Mouse (Mus musculus) heart, embryonic 16.5 days (tissue): ENCODE results near the gene Arhgef17. TPM values are rescaled to one million over a fixed set of nuclear protein-coding genes. Genes with fewer than 3 reads are reported as not detected.

Source experiments
- ATAC-seq: fragments of 200-750 bp; cut with Nextera tagmentation; replicated peaks from 2 replicates; pipeline ENCODE4 v1.8.0; 2017; ENCODE audit warnings: moderate number of reproducible peaks; ENCODE audit not compliant: insufficient read depth, low FRiP score; ENCODE audit errors: extremely low read depth
- H3K27ac ChIP-seq: fragments of 300-500 bp; sonication (generic); 2 replicates; pipeline ENCODE4 v1.5.1; 2014; ENCODE audit warnings: mild to moderate bottlenecking, low read length, control low read depth, moderate library complexity
- H3K27me3 ChIP-seq: fragments of 300-500 bp; sonication (generic); 2 replicates; pipeline ENCODE4 v1.6.1; 2014; ENCODE audit warnings: low read length, mixed read lengths; ENCODE audit not compliant: control insufficient read depth, insufficient read depth
- H3K36me3 ChIP-seq: fragments of 300-500 bp; sonication (generic); 2 replicates; pipeline ENCODE4 v1.6.1; 2014; ENCODE audit not compliant: control insufficient read depth, insufficient read depth
- H3K4me1 ChIP-seq: fragments of 300-500 bp; sonication (generic); 2 replicates; pipeline ENCODE4 v1.6.1; 2014; ENCODE audit warnings: low read length, mixed read lengths; ENCODE audit not compliant: control insufficient read depth, insufficient read depth
- H3K4me2 ChIP-seq: fragments of 300-500 bp; sonication (generic); 2 replicates; pipeline ENCODE4 v1.6.1; 2014; ENCODE audit warnings: low read depth, mild to moderate bottlenecking, control low read depth, low read length
- H3K4me3 ChIP-seq: fragments of 300-500 bp; sonication (generic); 2 replicates; pipeline ENCODE4 v1.5.1; 2014; ENCODE audit warnings: mild to moderate bottlenecking, control low read depth, low read length
- H3K9ac ChIP-seq: fragments of 300-500 bp; sonication (generic); 2 replicates; pipeline ENCODE4 v1.6.1; 2014; ENCODE audit warnings: low read length, control low read depth
- H3K9me3 ChIP-seq: fragments of 300-500 bp; sonication (generic); replicated peaks from 2 replicates; pipeline ENCODE4 v1.6.1; 2016; ENCODE audit warnings: low read length; ENCODE audit not compliant: control insufficient read depth
- WGBS: fragments of 180-500 bp; shearing (Covaris S2); extraction: QIAGEN DNeasy Blood & Tissue Kit; methylation state at CpG from one replicate; pipeline ENCODE4 v1.1.7; 2014; 5-methylcytosine and 5-hydroxymethylcytosine counted together
- polyA plus RNA-seq: library from polyadenylated mRNA; unstranded; fragments of >200 nt; fragmentation: Nextera tagmentation; extraction: Ambion mirVana; gene quantifications from 2 replicates; pipeline ENCODE4 v1.2.1, GENCODE M21; 2015

The Arhgef17 gene
- polyA plus RNA-seq, 1 experiment from 2014 or later = 5.1 TPM

DNA sequence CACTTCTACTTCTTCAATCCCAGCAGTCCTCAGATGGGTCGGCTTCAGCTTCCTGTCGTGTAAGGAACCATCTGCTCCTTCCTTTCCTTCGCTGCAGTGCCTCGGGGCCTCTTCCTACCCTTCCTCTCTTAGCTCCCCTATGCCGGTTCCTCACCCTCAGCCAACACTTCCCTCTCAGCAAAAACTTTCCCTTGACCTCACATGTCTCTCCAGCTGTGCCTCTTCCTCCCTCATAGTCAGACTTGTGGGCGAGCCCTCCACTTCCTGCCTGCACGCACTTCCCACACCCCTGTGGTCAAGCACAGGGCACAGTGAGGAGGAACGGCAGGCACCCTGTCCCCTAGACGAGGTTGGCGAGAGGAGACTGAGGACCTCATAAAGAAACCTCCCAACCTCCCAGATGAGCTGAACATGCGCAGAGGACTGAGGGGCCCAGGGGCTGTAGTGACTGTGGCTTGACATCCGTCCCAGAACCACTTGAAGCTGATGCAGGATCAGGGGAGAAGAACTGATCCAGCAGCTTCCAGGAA is 18.6 kb upstream of the Arhgef17 start:
- Histone ChIP-seq H3K27me3 (no peaks in the 10 kb centered on the region), H3K9ac (no peak overlapping the region), H3K4me2 (0 out of 2 replicates have a peak overlapping the region, but pooled peaks have one; percentile 5), H3K36me3 (no peaks in the 10 kb centered on the region), H3K4me1 (peaks cover 11% of the 10 kb centered on the region), H3K4me3 (no peak overlapping the region), H3K9me3 (no peaks in the 10 kb centered on the region), H3K27ac (peak overlapping the region; percentile 83)
- 46% methylated on average over 12 of the region's 12 CpGs for WGBS
- peak; percentile 74 for ATAC-seq

DNA sequence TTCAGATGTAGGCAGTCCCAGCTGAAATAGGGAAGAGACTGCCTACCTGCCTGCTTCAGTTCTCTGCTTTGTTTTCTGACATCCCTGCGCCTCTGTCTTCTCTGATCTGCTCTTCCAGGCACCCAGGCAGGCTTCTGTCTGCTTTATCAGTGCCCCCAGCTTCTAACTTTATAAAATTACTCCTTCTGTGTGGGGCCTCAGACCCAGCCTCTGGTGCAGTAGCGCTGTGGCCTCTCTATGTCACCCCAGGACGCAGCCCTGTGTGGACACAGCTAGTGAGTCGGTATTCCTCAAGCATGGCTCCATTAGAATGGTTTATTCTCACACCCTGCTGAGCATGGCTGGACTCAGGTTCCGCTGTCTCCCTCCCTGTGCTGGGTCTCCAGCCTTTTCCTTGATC is 18.1 kb upstream of the Arhgef17 start:
- H3K27me3 ChIP-seq = no peaks in the 10 kb centered on the region
- peak; percentile 29; the same call in 1 of the 2 replicates for ATAC-seq

DNA sequence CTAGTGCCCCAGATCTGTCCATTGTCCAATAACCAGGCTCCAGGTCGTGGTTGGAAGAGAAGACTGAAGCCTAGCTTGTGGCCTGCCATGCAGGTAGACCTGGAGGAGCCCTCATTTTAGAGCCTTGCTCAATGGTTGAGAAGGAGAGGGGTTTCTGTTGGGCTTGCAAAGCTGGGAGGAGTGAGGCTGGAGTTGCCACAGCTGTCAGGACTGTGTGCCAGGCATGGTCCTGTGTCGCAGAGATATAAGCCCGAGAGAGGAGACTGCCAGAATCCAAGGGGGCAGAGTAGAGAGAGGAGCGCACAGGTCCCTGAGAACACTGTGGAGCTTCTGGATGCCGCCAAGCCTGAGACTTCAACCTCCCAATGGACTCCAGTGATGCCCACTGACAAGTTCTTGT is 12.8 kb upstream of the Arhgef17 start:
- H3K4me3 ChIP-seq = no peak overlapping the region
- no peak overlapping the region for H3K4me2 ChIP-seq
- H3K27me3 ChIP-seq = no peaks in the 10 kb centered on the region
- 74% methylated on average over 5 of the region's 5 CpGs for WGBS
- no peak overlapping the region for H3K27ac ChIP-seq
- H3K4me1 ChIP-seq = peaks cover 10% of the 10 kb centered on the region
- no peak for ATAC-seq
- H3K9me3 ChIP-seq = no peaks in the 10 kb centered on the region
- no peak overlapping the region for H3K9ac ChIP-seq
- no peaks in the 10 kb centered on the region for H3K36me3 ChIP-seq

More for the DNA sequence above, 18.1 kb upstream of the Arhgef17 start:
- 69% methylated on average over 5 of the region's 5 CpGs for WGBS
- H3K4me1 ChIP-seq = peaks cover 11% of the 10 kb centered on the region
- H3K9me3 ChIP-seq = no peaks in the 10 kb centered on the region
- H3K4me2 ChIP-seq = no peak overlapping the region
- no peak overlapping the region for H3K9ac ChIP-seq
- no peak overlapping the region for H3K4me3 ChIP-seq
- H3K36me3 ChIP-seq = no peaks in the 10 kb centered on the region
- peak overlapping the region; percentile 83 for H3K27ac ChIP-seq

DNA sequence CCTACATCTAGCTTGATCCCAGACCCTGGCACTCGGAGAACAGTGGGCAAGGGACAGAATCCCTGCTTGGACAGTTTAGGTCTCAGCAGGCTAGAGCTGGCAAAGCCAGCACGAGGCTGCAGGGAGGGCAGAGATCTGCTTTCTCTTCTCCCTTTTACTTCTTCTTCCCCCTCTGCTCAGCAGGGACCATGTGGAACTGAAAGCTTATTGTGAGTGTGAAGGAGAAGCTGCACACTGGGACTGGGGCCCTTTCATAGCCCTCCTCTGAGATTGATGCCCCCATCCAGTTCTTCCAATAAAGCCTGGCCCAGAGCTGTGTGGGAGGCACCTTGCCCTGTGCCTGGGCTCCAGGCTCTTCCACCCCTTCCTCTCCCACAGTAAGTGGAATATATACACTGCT is 12.4 kb upstream of the Arhgef17 start:
- no peak overlapping the region for H3K4me2 ChIP-seq
- H3K27me3 ChIP-seq = no peaks in the 10 kb centered on the region
- H3K9ac ChIP-seq = no peak overlapping the region
- no peak overlapping the region for H3K4me3 ChIP-seq
- 53% methylated on average over 2 of the region's 2 CpGs for WGBS
- no peaks in the 10 kb centered on the region for H3K9me3 ChIP-seq
- no peak for ATAC-seq
- H3K4me1 ChIP-seq = peaks cover 8% of the 10 kb centered on the region; the same call in 1 of the 2 replicates
- no peak overlapping the region for H3K27ac ChIP-seq
- no peaks in the 10 kb centered on the region for H3K36me3 ChIP-seq

DNA sequence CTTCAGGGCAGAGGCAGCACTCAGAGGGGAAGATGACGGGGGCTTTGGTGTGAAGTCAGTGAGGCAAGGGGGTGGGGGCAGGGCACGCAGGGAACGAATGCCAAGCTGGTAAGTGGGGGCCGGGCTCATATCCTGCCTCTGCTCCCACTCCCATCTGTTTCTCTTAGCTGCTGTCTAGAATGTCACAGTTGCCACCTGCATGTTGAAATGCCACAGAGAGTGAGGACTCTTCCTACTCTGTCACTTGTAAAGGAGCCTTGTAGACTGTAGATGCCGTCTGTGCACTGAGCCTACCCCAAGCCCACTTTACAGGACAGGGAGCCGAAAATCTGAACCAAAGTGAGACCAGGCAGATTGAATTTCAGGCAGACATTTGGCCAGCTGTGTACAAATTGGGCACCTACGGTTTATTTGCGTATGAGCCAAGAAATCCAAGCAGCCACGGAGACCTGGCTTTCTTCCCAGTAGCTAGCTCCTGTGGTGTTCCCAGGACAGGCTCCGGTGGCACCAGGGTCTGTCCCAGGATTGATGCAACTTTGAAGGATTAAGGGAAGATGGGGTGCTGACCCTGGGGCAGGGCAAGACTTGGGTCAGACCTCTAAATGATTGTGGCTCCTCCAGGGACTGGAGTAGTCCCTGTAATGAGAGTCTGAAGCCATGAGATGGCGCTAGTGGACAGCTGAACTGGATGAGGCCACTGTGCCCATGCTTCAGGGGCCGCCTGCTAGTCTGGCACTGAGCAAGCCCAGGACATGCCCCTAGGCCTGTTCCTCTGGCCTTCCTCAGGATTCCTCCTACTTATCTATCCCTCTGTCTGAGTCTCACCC is 11.1 kb upstream of the Arhgef17 start:
- 0 out of 2 replicates have a peak, but pooled peaks have one; percentile 8 for ATAC-seq
- no peak overlapping the region for H3K4me3 ChIP-seq
- no peaks in the 10 kb centered on the region for H3K36me3 ChIP-seq
- H3K9me3 ChIP-seq = no peaks in the 10 kb centered on the region
- no peak overlapping the region for H3K4me2 ChIP-seq
- no peaks in the 10 kb centered on the region for H3K27me3 ChIP-seq
- no peak overlapping the region for H3K27ac ChIP-seq
- 34% methylated on average over 12 of the region's 12 CpGs for WGBS
- H3K9ac ChIP-seq = no peak overlapping the region
- peaks cover 8% of the 10 kb centered on the region; the same call in 1 of the 2 replicates for H3K4me1 ChIP-seq

DNA sequence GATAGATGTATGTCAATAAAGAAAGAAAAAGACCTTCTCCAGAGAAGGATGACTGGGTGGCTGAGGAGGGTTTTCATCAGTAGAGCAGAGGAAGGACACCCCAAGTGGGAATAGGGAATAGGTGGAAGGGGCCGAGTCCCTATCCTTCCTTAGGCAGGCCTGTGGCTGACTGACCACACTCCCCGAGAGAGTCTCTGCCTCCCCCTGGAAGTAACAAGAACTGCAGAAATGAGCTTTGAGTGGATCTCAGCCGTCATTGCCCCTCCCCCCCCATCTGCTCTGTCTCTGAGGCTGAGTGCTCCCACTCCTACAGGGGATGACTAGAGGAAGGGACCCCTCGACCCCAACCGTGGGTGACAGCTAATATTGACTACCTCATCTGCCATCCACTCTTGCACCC is 9.3 kb upstream of the Arhgef17 start:
- H3K4me3 ChIP-seq = no peak overlapping the region
- ATAC-seq = no peak
- WGBS = 26% methylated on average over 5 of the region's 5 CpGs
- no peaks in the 10 kb centered on the region for H3K9me3 ChIP-seq
- H3K4me1 ChIP-seq = peaks cover 8% of the 10 kb centered on the region; the same call in 1 of the 2 replicates
- no peak overlapping the region for H3K4me2 ChIP-seq
- no peaks in the 10 kb centered on the region for H3K27me3 ChIP-seq
- no peak overlapping the region for H3K9ac ChIP-seq
- no peaks in the 10 kb centered on the region for H3K36me3 ChIP-seq
- no peak overlapping the region for H3K27ac ChIP-seq

DNA sequence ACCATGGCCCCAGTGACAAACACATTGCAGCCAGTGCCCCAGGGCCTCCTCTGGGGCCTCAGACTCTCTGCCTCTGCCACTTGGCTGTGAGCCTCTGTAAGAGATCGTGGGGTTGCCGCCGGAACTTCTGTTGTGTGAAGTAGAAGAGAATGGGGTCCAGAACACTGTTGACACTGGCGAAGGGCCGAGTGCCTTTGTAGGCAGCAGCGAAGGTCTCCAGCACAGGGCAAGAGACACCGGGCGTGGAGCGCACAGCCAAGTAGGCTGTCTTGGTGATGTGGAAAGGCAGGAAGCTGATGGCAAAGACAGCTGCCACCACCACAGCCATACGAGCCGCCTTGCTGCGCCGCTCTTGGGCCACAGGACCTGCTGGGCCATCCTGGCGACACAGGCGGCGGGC is 6.2 kb upstream of the Arhgef17 start:
- WGBS = 74% methylated on average over 16 of the region's 16 CpGs
- H3K27me3 ChIP-seq = peaks cover 2% of the 10 kb centered on the region; the same call in 1 of the 2 replicates
- no peaks in the 10 kb centered on the region for H3K36me3 ChIP-seq
- no peak overlapping the region for H3K27ac ChIP-seq
- H3K4me2 ChIP-seq = no peak overlapping the region
- H3K4me3 ChIP-seq = no peak overlapping the region
- H3K9ac ChIP-seq = no peak overlapping the region
- no peak for ATAC-seq
- peaks cover 4% of the 10 kb centered on the region for H3K4me1 ChIP-seq
- no peaks in the 10 kb centered on the region for H3K9me3 ChIP-seq

DNA sequence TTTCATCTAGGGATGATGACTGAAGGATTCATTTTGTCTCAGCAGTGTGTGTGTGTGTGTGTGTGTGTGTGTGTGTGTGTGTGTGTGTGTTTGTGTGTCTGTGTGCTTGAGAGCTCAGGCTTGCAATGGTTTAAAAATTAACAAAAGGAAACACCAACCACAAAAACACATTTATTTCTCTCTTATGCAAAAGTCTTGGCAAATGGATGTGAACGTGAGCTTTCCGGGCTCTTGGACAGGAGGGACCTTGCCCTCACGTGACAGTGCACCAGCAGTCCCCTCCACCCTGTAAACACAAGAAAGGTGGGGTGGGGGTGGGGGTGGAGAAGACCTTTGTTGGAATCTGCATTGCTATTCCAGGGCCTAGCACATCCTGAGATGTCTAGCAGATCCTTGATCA is 5.6 kb upstream of the Arhgef17 start:
- no peak overlapping the region for H3K4me3 ChIP-seq
- H3K36me3 ChIP-seq = no peaks in the 10 kb centered on the region
- H3K4me1 ChIP-seq = peaks cover 3% of the 10 kb centered on the region; the same call in 1 of the 2 replicates
- H3K4me2 ChIP-seq = no peak overlapping the region
- H3K27ac ChIP-seq = no peak overlapping the region
- no peak for ATAC-seq
- H3K9me3 ChIP-seq = no peaks in the 10 kb centered on the region
- no peak overlapping the region for H3K9ac ChIP-seq
- H3K27me3 ChIP-seq = peaks cover 2% of the 10 kb centered on the region; the same call in 1 of the 2 replicates
- WGBS = 87% methylated on average over 3 of the region's 3 CpGs

DNA sequence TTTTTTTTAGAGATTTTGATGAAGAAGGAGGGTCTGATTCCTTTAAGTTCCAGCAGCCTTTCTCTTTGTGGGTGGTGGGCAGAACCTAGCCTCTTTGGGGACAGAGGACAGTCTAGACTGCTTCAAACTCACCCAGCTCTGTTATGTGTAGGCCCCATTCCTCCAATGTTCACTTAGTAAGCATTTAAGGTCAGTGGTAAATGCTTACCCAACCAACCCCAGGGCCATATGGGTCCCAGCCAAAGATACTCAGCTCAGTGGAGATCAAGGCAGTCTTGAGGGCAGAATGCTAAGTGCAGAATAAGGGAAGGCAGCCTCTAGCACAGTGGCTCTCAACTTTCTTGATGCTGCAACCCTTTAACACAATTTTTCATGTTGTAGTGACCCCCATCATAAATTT is 1.6 kb upstream of the Arhgef17 start:
- Histone ChIP-seq H3K4me1 (peaks cover 23% of the 10 kb centered on the region), H3K9me3 (no peaks in the 10 kb centered on the region), H3K27ac (no peak overlapping the region), H3K9ac (no peak overlapping the region), H3K27me3 (peaks cover 2% of the 10 kb centered on the region; the same call in 1 of the 2 replicates), H3K4me2 (no peak overlapping the region), H3K4me3 (no peak overlapping the region), H3K36me3 (no peaks in the 10 kb centered on the region)
- no peak for ATAC-seq
